Mouse (Mus musculus) stomach, postnatal 0 days (tissue): ENCODE results near the gene Ssmem1. TPM values are rescaled to one million over a fixed set of nuclear protein-coding genes. Genes with fewer than 3 reads are reported as not detected.

ENCODE experiments used
- ATAC-seq: fragments of 200-750 bp; cut with Nextera tagmentation; 2 replicates; pipeline ENCODE4 v1.8.0; 2017; ENCODE audit not compliant: low FRiP score, low TSS enrichment
- DNase-seq: peaks from one replicate; pipeline ENCODE4 v3.0.0-alpha.2; 2016; ENCODE audit warnings: low spot score
- H3K27ac ChIP-seq: fragments of 300-500 bp; sonication (generic); replicated peaks from 2 replicates; pipeline ENCODE4 v1.5.1; 2014; ENCODE audit warnings: mild to moderate bottlenecking, control low read depth
- H3K27me3 ChIP-seq: fragments of 300-500 bp; sonication (generic); 2 replicates; pipeline ENCODE4 v1.6.1; 2014; ENCODE audit warnings: low read length; ENCODE audit not compliant: control insufficient read depth, insufficient read depth
- H3K36me3 ChIP-seq: fragments of 300-500 bp; sonication (generic); 2 replicates; pipeline ENCODE4 v1.6.1; 2014; ENCODE audit warnings: low read length, mixed read lengths; ENCODE audit not compliant: control insufficient read depth, insufficient read depth
- H3K4me1 ChIP-seq: fragments of 300-500 bp; sonication (generic); replicated peaks from 2 replicates; pipeline ENCODE4 v1.6.1; 2014; ENCODE audit warnings: antibody characterized with exemption; ENCODE audit not compliant: control insufficient read depth, insufficient read depth
- H3K4me2 ChIP-seq: fragments of 300-500 bp; sonication (generic); replicated peaks from 2 replicates; pipeline ENCODE4 v1.6.1; 2014; ENCODE audit warnings: low read depth, mild to moderate bottlenecking, control low read depth, moderate library complexity
- H3K4me3 ChIP-seq: fragments of 300-500 bp; sonication (generic); 2 replicates; pipeline ENCODE4 v1.5.1; 2014; ENCODE audit warnings: low read depth, low read length, control low read depth
- H3K9ac ChIP-seq: fragments of 300-500 bp; sonication (generic); 2 replicates; pipeline ENCODE4 v1.6.1; 2014; ENCODE audit warnings: mild to moderate bottlenecking, low read length, control low read depth, mixed read lengths
- H3K9me3 ChIP-seq: fragments of 300-500 bp; sonication (generic); 2 replicates; pipeline ENCODE4 v1.6.1; 2016; ENCODE audit warnings: low read length; ENCODE audit not compliant: control insufficient read depth
- CTCF ChIP-seq: IDR thresholded peaks from 2 replicates; pipeline ENCODE4 v1.5.1; 2016; ENCODE audit warnings: antibody characterized with exemption, low read depth, mild to moderate bottlenecking, moderate library complexity
- EP300 ChIP-seq: optimal IDR thresholded peaks from 2 replicates; pipeline ENCODE3; 2016; ENCODE audit warnings: antibody characterized with exemption
- WGBS: fragments of 180-500 bp; shearing (Covaris S2); extraction: QIAGEN DNeasy Blood & Tissue Kit; methylation state at CpG from one replicate; pipeline ENCODE4 v1.1.7; 2014; 5-methylcytosine and 5-hydroxymethylcytosine counted together
- polyA plus RNA-seq: library from polyadenylated mRNA; unstranded; fragments of >200 nt; fragmentation: Nextera tagmentation; extraction: Ambion mirVana; gene quantifications from 2 replicates; pipeline ENCODE4 v1.2.1, GENCODE M21; 2015

Ssmem1 gene
- polyA plus RNA-seq, 1 experiment from 2014 or later, result not detected

DNA sequence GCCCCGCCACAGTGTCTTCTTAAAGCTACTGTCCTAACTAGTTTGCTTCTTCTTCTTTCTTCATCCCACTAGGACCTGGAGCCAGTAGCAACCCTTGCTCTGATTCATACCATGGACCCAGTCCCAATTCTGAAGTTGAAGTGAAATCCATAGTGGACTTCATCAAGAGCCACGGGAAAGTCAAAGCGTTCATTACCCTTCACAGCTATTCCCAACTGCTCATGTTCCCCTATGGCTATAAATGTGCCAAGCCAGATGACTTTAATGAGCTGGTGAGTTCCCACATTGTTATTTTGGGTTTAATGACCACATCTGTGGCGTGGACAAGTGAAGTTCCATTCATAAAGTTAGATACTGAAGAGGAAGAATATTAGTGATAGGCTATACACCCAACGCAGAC is 44.4 kb downstream of the Ssmem1 start:
- Histone ChIP-seq H3K4me1 (peaks cover 3% of the 10 kb centered on the region), H3K27me3 (no peaks in the 10 kb centered on the region), H3K9me3 (no peaks in the 10 kb centered on the region), H3K27ac (no peak overlapping the region), H3K4me3 (no peak overlapping the region), H3K9ac (no peak overlapping the region), H3K36me3 (no peaks in the 10 kb centered on the region), H3K4me2 (no peak overlapping the region)
- ATAC-seq (no peak), DNase-seq (no peak)
- WGBS, result 89% methylated on average over 5 of the region's 5 CpGs
- no peak for TF ChIP-seq CTCF
- TF ChIP-seq EP300, result no peak

DNA sequence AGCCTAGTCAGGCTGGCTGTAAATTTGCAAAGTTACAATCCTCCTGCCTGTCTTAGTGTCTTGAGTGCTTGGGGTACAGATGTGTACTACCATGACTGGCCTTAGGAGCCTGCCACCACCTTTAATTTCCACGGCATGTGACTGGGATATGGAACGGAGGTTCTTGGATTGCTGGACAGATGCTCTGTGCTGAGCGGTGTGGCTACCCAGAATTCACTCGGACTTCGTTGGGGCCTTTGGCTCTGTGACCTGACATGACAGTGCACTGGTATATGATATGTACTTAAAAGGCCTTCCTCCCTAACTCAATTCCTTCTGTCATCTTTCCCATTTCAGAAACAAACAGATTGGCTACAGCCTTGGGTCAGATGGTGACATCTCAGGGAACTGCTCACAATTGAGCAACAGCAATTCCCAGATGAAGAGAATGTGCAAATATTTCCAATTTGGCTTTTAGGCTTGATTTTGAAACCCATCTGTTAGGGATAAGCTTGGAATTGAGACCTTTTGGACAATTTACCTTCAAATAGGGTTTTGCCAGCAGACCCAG is 45.0 kb downstream of the Ssmem1 start:
- Histone ChIP-seq H3K36me3 (no peaks in the 10 kb centered on the region), H3K27ac (no peak overlapping the region), H3K27me3 (no peaks in the 10 kb centered on the region), H3K9me3 (no peaks in the 10 kb centered on the region), H3K9ac (no peak overlapping the region), H3K4me2 (no peak overlapping the region), H3K4me1 (no peaks in the 10 kb centered on the region), H3K4me3 (no peak overlapping the region)
- no peak for ATAC-seq
- WGBS, result 86% methylated on average over 5 of the region's 5 CpGs
- TF ChIP-seq EP300 (no peak), CTCF (no peak)
- DNase-seq, result no peak

DNA sequence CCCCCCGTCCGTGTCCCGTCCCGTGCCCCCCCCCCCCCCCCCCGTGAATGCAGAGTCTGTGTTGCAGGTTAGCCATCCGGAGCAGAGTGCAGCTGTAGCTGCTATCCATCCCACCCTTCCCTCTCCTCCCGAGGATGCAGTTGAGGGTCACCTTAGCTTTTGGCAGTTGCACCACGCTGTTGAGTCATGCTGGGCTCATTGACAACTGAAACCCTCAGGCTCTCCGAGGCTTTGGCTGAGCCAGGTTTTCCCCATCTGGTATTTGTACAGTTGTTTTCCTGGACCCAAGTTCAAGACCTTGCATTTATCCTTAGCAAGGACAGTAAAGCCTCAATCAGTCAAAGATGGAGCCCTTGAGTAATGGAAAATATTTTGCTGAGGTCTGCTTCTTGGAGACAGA is 46.4 kb downstream of the Ssmem1 start:
- no peak overlapping the region for H3K4me2 ChIP-seq
- H3K27me3 ChIP-seq, result no peaks in the 10 kb centered on the region
- no peak overlapping the region for H3K4me3 ChIP-seq
- H3K9ac ChIP-seq, result no peak overlapping the region
- no peak overlapping the region for H3K27ac ChIP-seq
- WGBS, result 22% methylated on average over 4 of the region's 9 CpGs
- peak; percentile 42; the same call in 1 of the 2 replicates for ATAC-seq
- no peak for TF ChIP-seq EP300
- TF ChIP-seq CTCF, result no peak
- H3K4me1 ChIP-seq, result no peaks in the 10 kb centered on the region
- no peaks in the 10 kb centered on the region for H3K36me3 ChIP-seq
- H3K9me3 ChIP-seq, result no peaks in the 10 kb centered on the region
- DNase-seq, result no peak

DNA sequence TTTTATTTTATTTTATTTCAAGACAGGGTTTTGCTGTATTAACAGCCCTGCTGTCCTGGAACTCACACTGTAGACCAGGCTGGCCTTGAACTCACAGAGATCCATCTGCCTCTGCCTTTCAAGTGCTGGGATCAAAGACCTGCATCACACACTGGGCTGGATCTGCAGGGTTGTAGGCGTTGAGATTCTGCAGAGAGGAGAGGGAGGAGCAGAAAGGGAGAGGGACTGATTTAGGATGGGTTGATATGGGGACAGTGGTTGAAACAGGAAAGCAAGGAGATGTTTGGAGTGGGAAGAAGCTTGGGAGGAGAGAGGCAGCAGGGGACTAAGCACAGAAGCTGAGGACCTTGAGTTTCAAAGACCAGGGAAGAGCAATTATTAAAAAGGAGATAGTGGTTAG is 50.1 kb downstream of the Ssmem1 start:
- no peak for ATAC-seq

DNA sequence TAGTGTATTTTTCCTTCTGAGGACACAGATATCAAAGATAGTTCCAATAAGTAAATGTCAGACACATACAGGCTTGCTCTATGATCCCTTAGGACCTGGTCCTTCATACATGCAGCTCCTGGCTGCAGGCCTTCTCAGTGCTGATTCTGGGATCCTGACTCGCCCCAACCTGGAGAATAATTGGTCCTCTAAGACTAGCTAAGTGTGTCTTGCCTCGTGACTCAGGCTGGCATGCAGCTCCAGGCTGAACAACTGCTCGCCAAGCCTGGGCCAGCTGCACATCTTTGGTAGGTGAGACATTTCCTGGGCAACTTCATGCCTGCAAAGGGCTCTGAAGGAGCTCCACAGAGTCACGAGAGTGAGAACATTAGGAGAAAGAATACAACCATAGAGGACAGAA is 52.5 kb downstream of the Ssmem1 start:
- Histone ChIP-seq H3K4me2 (no peak overlapping the region), H3K27ac (no peak overlapping the region), H3K4me3 (no peak overlapping the region), H3K4me1 (no peaks in the 10 kb centered on the region), H3K36me3 (no peaks in the 10 kb centered on the region), H3K9me3 (no peaks in the 10 kb centered on the region), H3K9ac (no peak overlapping the region), H3K27me3 (no peaks in the 10 kb centered on the region)
- ATAC-seq (no peak), DNase-seq (no peak)
- TF ChIP-seq EP300 (no peak), CTCF (no peak)
- WGBS, result 70% methylated on average over 4 of the region's 4 CpGs

More for the DNA sequence above, 50.1 kb downstream of the Ssmem1 start:
- TF ChIP-seq EP300, result no peak
- TF ChIP-seq CTCF, result no peak
- H3K4me1 ChIP-seq, result no peaks in the 10 kb centered on the region
- no peak overlapping the region for H3K4me2 ChIP-seq
- H3K4me3 ChIP-seq, result no peak overlapping the region
- no peak overlapping the region for H3K27ac ChIP-seq
- H3K27me3 ChIP-seq, result no peaks in the 10 kb centered on the region
- H3K9ac ChIP-seq, result no peak overlapping the region
- no peaks in the 10 kb centered on the region for H3K9me3 ChIP-seq
- WGBS, result 58% methylated on average over 1 of the region's 1 CpGs
- DNase-seq, result no peak
- H3K36me3 ChIP-seq, result no peaks in the 10 kb centered on the region

DNA sequence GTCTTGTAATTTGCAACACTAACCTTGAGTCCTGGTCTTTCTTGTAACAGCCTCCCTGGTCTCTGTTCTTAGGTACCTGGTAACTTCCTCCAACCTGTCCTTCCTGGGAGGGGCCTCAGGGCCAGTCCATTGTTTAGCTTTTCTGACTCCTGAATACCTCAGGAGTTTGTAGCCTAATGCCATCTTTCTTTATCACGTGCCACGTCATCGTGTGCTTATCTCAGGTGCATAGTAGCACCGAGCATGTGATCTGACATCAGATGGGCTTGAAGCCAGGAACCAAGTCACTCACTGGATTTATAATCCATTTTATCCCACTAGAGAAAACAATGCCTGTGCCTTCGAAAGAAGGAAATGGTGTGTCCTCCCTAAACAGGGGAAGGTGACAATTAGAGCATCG is 53.9 kb downstream of the Ssmem1 start:
- DNase-seq (peak; percentile 23), ATAC-seq (peak; percentile 80)
- no peaks in the 10 kb centered on the region for H3K36me3 ChIP-seq
- H3K4me2 ChIP-seq, result no peak overlapping the region
- H3K9me3 ChIP-seq, result no peaks in the 10 kb centered on the region
- H3K4me1 ChIP-seq, result no peaks in the 10 kb centered on the region
- TF ChIP-seq CTCF (no peak), EP300 (no peak)
- H3K27me3 ChIP-seq, result no peaks in the 10 kb centered on the region
- no peak overlapping the region for H3K4me3 ChIP-seq
- 43% methylated on average over 6 of the region's 6 CpGs for WGBS
- no peak overlapping the region for H3K27ac ChIP-seq
- no peak overlapping the region for H3K9ac ChIP-seq
